Mouse (Mus musculus): Measurements from ENCODE around the gene Eprs.

DNA sequence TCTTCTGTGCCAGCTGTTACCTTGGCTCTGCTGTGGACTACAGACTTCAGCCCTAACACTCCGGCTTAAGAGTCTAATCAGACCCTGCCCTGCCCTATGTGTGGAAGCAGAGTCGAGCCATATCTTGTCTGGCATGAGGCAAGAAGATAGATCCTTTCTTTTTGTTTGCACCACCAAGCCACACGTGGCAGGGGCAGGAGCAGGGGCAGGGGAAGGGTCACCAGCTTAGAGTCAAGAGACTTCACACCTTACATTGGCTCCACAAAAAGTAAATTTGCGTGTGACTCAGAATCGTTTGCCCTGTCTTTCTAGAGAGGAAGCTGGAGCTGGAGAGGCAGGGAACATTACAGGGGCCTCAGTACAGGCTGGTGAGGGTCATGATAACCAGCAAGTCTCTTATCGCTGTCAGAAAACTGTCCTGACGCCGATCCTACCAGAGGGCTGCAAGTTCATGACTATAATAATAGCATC is 106.7 kb downstream of the Eprs start:
- TF ChIP-seq POLR2A (IDR thresholded peaks at IDR 0.05; ENCODE audit: insufficient read length, low read depth): no peak
- TF ChIP-seq POLR2AphosphoS2 (IDR thresholded peaks at IDR 0.05; ENCODE audit: insufficient read length, low read depth): no peak
- TF ChIP-seq USF1 (IDR thresholded peaks at IDR 0.05; ENCODE audit: low read depth): no peak
- TF ChIP-seq TCF12 (IDR thresholded peaks at IDR 0.05; ENCODE audit: insufficient read depth, poor library complexity, severe bottlenecking): no peak
- TF ChIP-seq TCF3 (IDR thresholded peaks at IDR 0.05; ENCODE audit: insufficient read length, low read depth): no peak
- TF ChIP-seq MYOG (IDR thresholded peaks at IDR 0.05; ENCODE audit: control insufficient read depth in 1 of 3, insufficient read depth in 1 of 3, insufficient read length in 2 of 3, low read depth in 2 of 3): no peak

Data from myocyte (in vitro differentiated cells).